Mouse (Mus musculus): ENCODE data around the gene Cdkn2a. TPM values are rescaled to one million over a fixed set of nuclear protein-coding genes. Genes with fewer than 3 reads are reported as not detected.
A peak's percentile ranks its signal among the peaks of the same experiment; 100 is the strongest.

The Cdkn2a gene
- not detected in 2 replicates for polyA plus RNA-seq (2014; fragmentation: Nextera tagmentation; extraction: Ambion mirVana)

- Histone ChIP-seq H3K27ac (replicated peaks; ENCODE audit: low read depth, low read length) (no peak within 1 kb of the TSS), H3K27me3 (ENCODE audit: control insufficient read depth, insufficient read depth, low read length) (peaks cover 93% of the 10 kb centered on the region), H3K4me2 (ENCODE audit: low read length) (peak within 1 kb of the TSS; percentile 74), H3K4me3 (replicated peaks; ENCODE audit: low read depth, low read length) (peak within 1 kb of the TSS; percentile 51), H3K9ac (replicated peaks; ENCODE audit: low read length) (peak within 1 kb of the TSS; percentile 29), H3K9me3 (ENCODE audit: control insufficient read depth, low read length) (no peaks in the 10 kb centered on the region; the same call in 1 of the 2 replicates), H3K4me1 (ENCODE audit: control insufficient read depth, insufficient read depth, low read length) (no peaks in the 10 kb centered on the region; the same call in 1 of the 2 replicates), H3K36me3 (ENCODE audit: control insufficient read depth, insufficient read depth, low read length) (no peaks in the 10 kb centered on the region)
- peak; percentile 78 for DNase-seq
- peak; percentile 79 for ATAC-seq (ENCODE audit: low FRiP score, low TSS enrichment)
- WGBS: under 1% methylated on average over 115 of the region's 117 CpGs
These were observed at the start of gene Cdkn2a for GRCm38 (mm10) chr4:89294486-89295440. Gene Cdkn2a, minus strand, starts transcription at chr4:89294653.

GRCm38 (mm10) chr4:89313461-89313860 is 19.0 kb upstream of the Cdkn2a start:
- H3K4me1 ChIP-seq (ENCODE audit: control insufficient read depth, insufficient read depth, low read length): 0 out of 2 replicates have a peak, but pooled peaks cover 10% of the 10 kb centered on the region
- H3K9ac ChIP-seq (replicated peaks; ENCODE audit: low read length): no peak overlapping the region
- no peak overlapping the region for H3K4me3 ChIP-seq (replicated peaks; ENCODE audit: low read depth, low read length)
- no peaks in the 10 kb centered on the region for H3K36me3 ChIP-seq (ENCODE audit: control insufficient read depth, insufficient read depth, low read length)
- H3K27ac ChIP-seq (replicated peaks; ENCODE audit: low read depth, low read length): no peak overlapping the region
- WGBS: 16% methylated on average over 13 of the region's 13 CpGs
- no peaks in the 10 kb centered on the region for H3K9me3 ChIP-seq (ENCODE audit: control insufficient read depth, low read length)
- DNase-seq (no peak), ATAC-seq (ENCODE audit: low FRiP score, low TSS enrichment) (no peak)
- peaks cover 56% of the 10 kb centered on the region for H3K27me3 ChIP-seq (ENCODE audit: control insufficient read depth, insufficient read depth, low read length)
- no peak overlapping the region for H3K4me2 ChIP-seq (ENCODE audit: low read length)

- WGBS: under 1% methylated on average over 61 of the region's 61 CpGs
- Histone ChIP-seq H3K4me1 (ENCODE audit: control insufficient read depth, insufficient read depth, low read length) (0 out of 2 replicates have a peak, but pooled peaks cover 10% of the 10 kb centered on the region), H3K27me3 (ENCODE audit: control insufficient read depth, insufficient read depth, low read length) (peaks cover 84% of the 10 kb centered on the region), H3K9ac (replicated peaks; ENCODE audit: low read length) (0 out of 2 replicates have a peak within 1 kb of the TSS, but pooled peaks have one; percentile 12), H3K4me3 (replicated peaks; ENCODE audit: low read depth, low read length) (peak within 1 kb of the TSS; percentile 38), H3K36me3 (ENCODE audit: control insufficient read depth, insufficient read depth, low read length) (no peaks in the 10 kb centered on the region), H3K4me2 (ENCODE audit: low read length) (peak within 1 kb of the TSS; percentile 69), H3K9me3 (ENCODE audit: control insufficient read depth, low read length) (no peaks in the 10 kb centered on the region), H3K27ac (replicated peaks; ENCODE audit: low read depth, low read length) (no peak within 1 kb of the TSS)
- DNase-seq (peak; percentile 81), ATAC-seq (ENCODE audit: low FRiP score, low TSS enrichment) (peak; percentile 89)
These were observed 16.2 kb upstream of the Cdkn2a start, which contains the start of gene Cdkn2b for GRCm38 (mm10) chr4:89310491-89311254. Gene Cdkn2b, minus strand, starts transcription at chr4:89311039.

- no peak overlapping the region for H3K9ac ChIP-seq (replicated peaks; ENCODE audit: low read length)
- WGBS: 1% methylated on average over 11 of the region's 11 CpGs
- peaks cover 91% of the 10 kb centered on the region for H3K27me3 ChIP-seq (ENCODE audit: control insufficient read depth, insufficient read depth, low read length)
- ATAC-seq (ENCODE audit: low FRiP score, low TSS enrichment) (no peak), DNase-seq (no peak)
- H3K9me3 ChIP-seq (ENCODE audit: control insufficient read depth, low read length): no peaks in the 10 kb centered on the region
- peak overlapping the region; percentile 69 for H3K4me2 ChIP-seq (ENCODE audit: low read length)
- 0 out of 2 replicates have a peak, but pooled peaks cover 10% of the 10 kb centered on the region for H3K4me1 ChIP-seq (ENCODE audit: control insufficient read depth, insufficient read depth, low read length)
- no peaks in the 10 kb centered on the region for H3K36me3 ChIP-seq (ENCODE audit: control insufficient read depth, insufficient read depth, low read length)
- H3K27ac ChIP-seq (replicated peaks; ENCODE audit: low read depth, low read length): no peak overlapping the region
- H3K4me3 ChIP-seq (replicated peaks; ENCODE audit: low read depth, low read length): peak overlapping the region; percentile 38
These were observed 15.5 kb upstream of the Cdkn2a start for GRCm38 (mm10) chr4:89309996-89310395.

GRCm38 (mm10) chr4:89308001-89308400 is 13.5 kb upstream of the Cdkn2a start:
- Histone ChIP-seq H3K4me2 (ENCODE audit: low read length) (no peak overlapping the region), H3K9me3 (ENCODE audit: control insufficient read depth, low read length) (no peaks in the 10 kb centered on the region), H3K9ac (replicated peaks; ENCODE audit: low read length) (no peak overlapping the region), H3K36me3 (ENCODE audit: control insufficient read depth, insufficient read depth, low read length) (no peaks in the 10 kb centered on the region), H3K27ac (replicated peaks; ENCODE audit: low read depth, low read length) (no peak overlapping the region), H3K4me1 (ENCODE audit: control insufficient read depth, insufficient read depth, low read length) (0 out of 2 replicates have a peak, but pooled peaks cover 10% of the 10 kb centered on the region), H3K27me3 (ENCODE audit: control insufficient read depth, insufficient read depth, low read length) (peaks cover 96% of the 10 kb centered on the region), H3K4me3 (replicated peaks; ENCODE audit: low read depth, low read length) (no peak overlapping the region)
- ATAC-seq (ENCODE audit: low FRiP score, low TSS enrichment) (no peak), DNase-seq (no peak)
- WGBS: 13% methylated on average over 3 of the region's 3 CpGs

- Histone ChIP-seq H3K27me3 (ENCODE audit: control insufficient read depth, insufficient read depth, low read length) (peaks cover 97% of the 10 kb centered on the region), H3K4me1 (ENCODE audit: control insufficient read depth, insufficient read depth, low read length) (0 out of 2 replicates have a peak, but pooled peaks cover 10% of the 10 kb centered on the region), H3K36me3 (ENCODE audit: control insufficient read depth, insufficient read depth, low read length) (no peaks in the 10 kb centered on the region), H3K9me3 (ENCODE audit: control insufficient read depth, low read length) (no peaks in the 10 kb centered on the region), H3K27ac (replicated peaks; ENCODE audit: low read depth, low read length) (no peak overlapping the region), H3K9ac (replicated peaks; ENCODE audit: low read length) (no peak overlapping the region), H3K4me2 (ENCODE audit: low read length) (no peak overlapping the region), H3K4me3 (replicated peaks; ENCODE audit: low read depth, low read length) (no peak overlapping the region)
- DNase-seq: no peak
- WGBS: 1% methylated on average over 25 of the region's 25 CpGs
- no peak for ATAC-seq (ENCODE audit: low FRiP score, low TSS enrichment)
These were observed 12.4 kb upstream of the Cdkn2a start for GRCm38 (mm10) chr4:89306798-89307365.

- H3K4me3 ChIP-seq (replicated peaks; ENCODE audit: low read depth, low read length): no peak overlapping the region
- peaks cover 94% of the 10 kb centered on the region for H3K27me3 ChIP-seq (ENCODE audit: control insufficient read depth, insufficient read depth, low read length)
- no peak overlapping the region for H3K9ac ChIP-seq (replicated peaks; ENCODE audit: low read length)
- no peak for ATAC-seq (ENCODE audit: low FRiP score, low TSS enrichment)
- no peak overlapping the region for H3K4me2 ChIP-seq (ENCODE audit: low read length)
- no peak overlapping the region for H3K27ac ChIP-seq (replicated peaks; ENCODE audit: low read depth, low read length)
- WGBS: 6% methylated on average over 3 of the region's 3 CpGs
- H3K4me1 ChIP-seq (ENCODE audit: control insufficient read depth, insufficient read depth, low read length): 0 out of 2 replicates have a peak, but pooled peaks cover 6% of the 10 kb centered on the region
- H3K36me3 ChIP-seq (ENCODE audit: control insufficient read depth, insufficient read depth, low read length): no peaks in the 10 kb centered on the region
- DNase-seq: no peak
- H3K9me3 ChIP-seq (ENCODE audit: control insufficient read depth, low read length): no peaks in the 10 kb centered on the region
These were observed 11.2 kb upstream of the Cdkn2a start for GRCm38 (mm10) chr4:89305691-89306090.
